Mouse (Mus musculus) testis, adult 2 months (tissue): ENCODE data around the gene Gm49395.

Experiments
- CTCF ChIP-seq: fragments of 200-500 bp; IDR thresholded peaks from 2 replicates; pipeline ENCODE4 v1.5.1; 2012; ENCODE audit warnings: low read depth, mild to moderate bottlenecking, inconsistent platforms, low read length, moderate library complexity; ENCODE audit not compliant: control insufficient read depth, insufficient read depth, insufficient replicate concordance
- POLR2A ChIP-seq: fragments of 200-500 bp; IDR thresholded peaks from 2 replicates; pipeline ENCODE4 v1.6.1; 2012; ENCODE audit warnings: low read depth, mild to moderate bottlenecking, inconsistent platforms, low read length, moderate library complexity; ENCODE audit not compliant: control insufficient read depth

DNA sequence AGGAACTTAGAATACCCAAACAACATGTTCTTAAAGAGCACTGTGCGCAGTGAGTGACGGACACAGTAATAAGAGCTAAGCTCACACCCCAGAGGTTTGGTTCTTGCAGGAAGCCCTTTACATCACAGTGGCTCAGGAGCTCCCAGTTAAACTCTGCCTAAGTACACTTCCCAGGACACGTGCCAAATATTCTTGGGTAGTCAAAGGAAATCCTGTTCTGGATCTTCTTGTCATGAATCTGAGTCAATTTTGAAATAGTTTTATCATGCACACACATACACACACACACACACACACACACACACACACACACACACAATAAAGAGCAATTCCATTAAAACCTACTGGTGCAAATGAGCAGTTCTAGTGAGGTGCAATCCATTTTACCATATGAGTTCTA is 30.3 kb downstream of the Gm49395 start:
- TF ChIP-seq CTCF (no peak), POLR2A (no peak)
